Mouse (Mus musculus) lung, adult 2 months (tissue): ENCODE measurements around the gene Psmd8. TPM values are rescaled to one million over a fixed set of nuclear protein-coding genes. Genes with fewer than 3 reads are reported as not detected.
"Not testable (repeated sequence)": the region's sequence is repeated elsewhere in the genome, so short reads cannot be mapped to it uniquely, and the experiment has no call there.

Experiments
- DNase-seq: peaks from one replicate; pipeline ENCODE4 v3.0.0; 2022
- H3K4me1 ChIP-seq: fragments of 200-500 bp; 2 replicates; pipeline ENCODE4 v1.6.1; 2011; ENCODE audit warnings: low read length; ENCODE audit not compliant: control insufficient read depth, insufficient read depth
- H3K4me3 ChIP-seq: fragments of 200-500 bp; replicated peaks from 2 replicates; pipeline ENCODE3; 2011; ENCODE audit warnings: low read depth, mild to moderate bottlenecking, control low read depth, low read length; ENCODE audit errors: extremely low read depth
- CTCF ChIP-seq: fragments of 200-500 bp; IDR thresholded peaks from 2 replicates; pipeline ENCODE4 v1.5.1; 2011; ENCODE audit warnings: mild to moderate bottlenecking, low read length, control low read depth; ENCODE audit not compliant: insufficient read depth
- POLR2A ChIP-seq: fragments of 200-500 bp; IDR thresholded peaks from 2 replicates; pipeline ENCODE4 v1.6.1; 2011; ENCODE audit warnings: low read depth, mild to moderate bottlenecking, control low read depth, low read length, borderline replicate concordance; ENCODE audit errors: extremely low read depth
- WGBS: fragments of 180-500 bp; shearing (Covaris S2); methylation state at CpG from one replicate; pipeline ENCODE4 v1.1.7; 2018; 5-methylcytosine and 5-hydroxymethylcytosine counted together
- polyA plus RNA-seq: library from polyadenylated mRNA; depleted of rRNA; stranded (reverse); fragments of >200 nt; gene quantifications from 2 replicates; pipeline ENCODE4 v1.2.3, GENCODE M21; 2012; rRNA removed

Psmd8 gene
- 93.5 and 165 TPM in 2 replicates for polyA plus RNA-seq

- TF ChIP-seq POLR2A (peak; percentile 92), CTCF (peak; percentile 45; the same call in 1 of the 2 replicates)
- DNase-seq: peak; percentile 96
- Histone ChIP-seq H3K4me1 (peaks cover 5% of the 10 kb centered on the region), H3K4me3 (peak within 1 kb of the TSS; percentile 96)
- WGBS: under 1% methylated on average over 62 of the region's 62 CpGs
Observed at GRCm38 (mm10) chr7:29180077-29180853, at the start of gene Psmd8. TSS of gene Psmd8 (minus strand) at chr7:29180701.

- 71% methylated on average over 4 of the region's 4 CpGs for WGBS
- no peak for DNase-seq
- TF ChIP-seq CTCF (no peak), POLR2A (no peak)
- Histone ChIP-seq H3K4me3 (no peak overlapping the region), H3K4me1 (peaks cover 9% of the 10 kb centered on the region)
Observed at GRCm38 (mm10) chr7:29228202-29228601, 47.7 kb upstream of the Psmd8 start.

- 77% methylated on average over 13 of the region's 13 CpGs for WGBS
- TF ChIP-seq POLR2A (no peak), CTCF (no peak)
- DNase-seq: no peak
- Histone ChIP-seq H3K4me3 (no peak overlapping the region), H3K4me1 (peaks cover 6% of the 10 kb centered on the region)
Observed at GRCm38 (mm10) chr7:29225520-29225919, 45.0 kb upstream of the Psmd8 start.

GRCm38 (mm10) chr7:29224756-29225394 lies 44.4 kb upstream of the Psmd8 start:
- Histone ChIP-seq H3K4me3 (no peak overlapping the region), H3K4me1 (peaks cover 6% of the 10 kb centered on the region)
- 39% methylated on average over 16 of the region's 16 CpGs for WGBS
- TF ChIP-seq POLR2A (no peak), CTCF (no peak)
- DNase-seq: no peak

- Histone ChIP-seq H3K4me1 (0 out of 2 replicates have a peak, but pooled peaks cover 4% of the 10 kb centered on the region), H3K4me3 (no peak overlapping the region)
- no peak for TF ChIP-seq POLR2A
- no peak for TF ChIP-seq CTCF
- 57% methylated on average over 15 of the region's 15 CpGs for WGBS
- no peak for DNase-seq
Observed at GRCm38 (mm10) chr7:29214846-29215245, 34.3 kb upstream of the Psmd8 start.

GRCm38 (mm10) chr7:29214236-29214635 lies 33.7 kb upstream of the Psmd8 start:
- TF ChIP-seq POLR2A (no peak), CTCF (no peak)
- 45% methylated on average over 2 of the region's 2 CpGs for WGBS
- 0 out of 2 replicates have a peak, but pooled peaks cover 4% of the 10 kb centered on the region for H3K4me1 ChIP-seq
- no peak for DNase-seq
- no peak overlapping the region for H3K4me3 ChIP-seq

- Histone ChIP-seq H3K4me3 (no peak within 1 kb of the TSS), H3K4me1 (0 out of 2 replicates have a peak, but pooled peaks cover 4% of the 10 kb centered on the region)
- WGBS: 26% methylated on average over 20 of the region's 20 CpGs
- no peak for DNase-seq
- TF ChIP-seq POLR2A: no peak
- no peak for TF ChIP-seq CTCF
Observed at GRCm38 (mm10) chr7:29213675-29214082, 33.2 kb upstream of the Psmd8 start, which contains the start of gene Catsperg1. TSS of gene Catsperg1 (minus strand) at chr7:29214035.

GRCm38 (mm10) chr7:29212775-29213560 lies 32.5 kb upstream of the Psmd8 start:
- not testable (repeated sequence) for H3K4me1 ChIP-seq, DNase-seq, H3K4me3 ChIP-seq
- 46% methylated on average over 40 of the region's 40 CpGs for WGBS

- TF ChIP-seq POLR2A (no peak), CTCF (no peak)
- peak overlapping the region; percentile 64 for H3K4me3 ChIP-seq
- 35% methylated on average over 26 of the region's 26 CpGs for WGBS
- no peak for DNase-seq
- 0 out of 2 replicates have a peak, but pooled peaks cover 4% of the 10 kb centered on the region for H3K4me1 ChIP-seq
Observed at GRCm38 (mm10) chr7:29212199-29212765, 31.8 kb upstream of the Psmd8 start.
